Mouse (Mus musculus) embryo, embryonic 9.5 days (tissue): ENCODE measurements at regions not wholly inside any gene's neighbourhood (a gene's known extent, or its start where the extent isn't known, plus 50 kb on each side); places are given as distances from the start of the nearest gene placed in this dataset.

Source experiments
- DNase-seq: peaks from one replicate; pipeline ENCODE4 v3.0.0-alpha.2; 2017; ENCODE audit errors: extremely low spot score

GRCm38 (mm10) chr3:9200156-9200555, 409.7 kb downstream of the Zfp704 start:
- DNase-seq: no peak

GRCm38 (mm10) chr3:9198652-9199332, 411.1 kb downstream of the Zfp704 start:
- DNase-seq: no peak

GRCm38 (mm10) chr3:9195781-9196180, 414.1 kb downstream of the Zfp704 start:
- DNase-seq: no peak

GRCm38 (mm10) chr3:9189366-9190287, 420.3 kb downstream of the Zfp704 start:
- DNase-seq: no peak

GRCm38 (mm10) chr3:9186364-9187120, 423.3 kb downstream of the Zfp704 start:
- DNase-seq: no peak

- no peak for DNase-seq
Observed at GRCm38 (mm10) chr3:9181576-9181975, 428.3 kb downstream of the Zfp704 start.

- DNase-seq: no peak
Observed at GRCm38 (mm10) chr3:9179641-9180040, 430.2 kb downstream of the Zfp704 start.

GRCm38 (mm10) chr3:9174517-9174832, 435.4 kb downstream of the Zfp704 start:
- DNase-seq: no peak

GRCm38 (mm10) chr3:9173643-9174516, 436.0 kb downstream of the Zfp704 start:
- no peak for DNase-seq

- no peak for DNase-seq
Observed at GRCm38 (mm10) chr3:9171970-9172369, 437.9 kb downstream of the Zfp704 start.

GRCm38 (mm10) chr3:9168955-9169354, 440.9 kb downstream of the Zfp704 start:
- DNase-seq: no peak

GRCm38 (mm10) chr3:9159073-9159472, 450.8 kb downstream of the Zfp704 start:
- peak; percentile 14 for DNase-seq

GRCm38 (mm10) chr3:9154172-9154571, 455.7 kb downstream of the Zfp704 start:
- DNase-seq: no peak

GRCm38 (mm10) chr3:9153690-9154089, 456.2 kb downstream of the Zfp704 start:
- DNase-seq: no peak

GRCm38 (mm10) chr3:9152256-9152655, 457.6 kb downstream of the Zfp704 start:
- no peak for DNase-seq

- no peak for DNase-seq
Observed at GRCm38 (mm10) chr3:9151590-9151989, 458.3 kb downstream of the Zfp704 start.

GRCm38 (mm10) chr3:9148605-9149004, 461.3 kb downstream of the Zfp704 start:
- DNase-seq: no peak

GRCm38 (mm10) chr3:9146481-9146880, 463.4 kb downstream of the Zfp704 start:
- no peak for DNase-seq

- DNase-seq: no peak
Observed at GRCm38 (mm10) chr3:9145612-9146011, 464.3 kb downstream of the Zfp704 start.

- DNase-seq: no peak
Observed at GRCm38 (mm10) chr3:9141836-9142235, 468.0 kb downstream of the Zfp704 start.

GRCm38 (mm10) chr3:9137131-9137874, 472.6 kb downstream of the Zfp704 start:
- DNase-seq: no peak
